Comparison of ENCODE assay signal across 29 mouse cellular contexts in genomic region chr1:90103896-90104487, GRCm38 (mm10). TPM values are rescaled to one million over a fixed set of nuclear protein-coding genes. Genes with fewer than 3 reads are reported as not detected.
DNase-seq lines count a peak whose midpoint lies in the region; ATAC-seq lines count a peak whose summit lies in the region.
"Had no signal": no experiment of that assay in that cellular context is flagged by ENCODE, and none has a peak within 500 bp of the region (broad histone marks: within the 10 kb centered on the region; RNA-seq: fewer than 3 reads in every experiment).

No protein-coding gene starts in this region.

- DNase-seq in lung, adult 18-20 months = peak; percentile 22 to 60
- no peak for DNase-seq in lung, postnatal 14 days
- DNase-seq in lung, postnatal 25 days (ENCODE audit: low spot score) = peak; percentile 61
- no peak for DNase-seq in embryonic facial prominence, embryonic 10.5 days (ENCODE audit: low spot score)
- no peak for DNase-seq in cerebellum, adult 9-10 months
- DNase-seq in cerebellum, adult 11 months = no peak
- DNase-seq: adrenal gland, postnatal 10 days; adrenal gland, postnatal 36 days; B cell, adult 2 months; cerebellum, adult 2 months; cerebellum, postnatal 10 days; cerebellum, postnatal 36 days; embryo, embryonic 11 days; gastrocnemius, adult 2 months; gastrocnemius, postnatal 14 days; heart, adult 11 months had no signal

- 38% methylated on average over 8 of the region's 8 CpGs for WGBS in lung, embryonic 16.5 days
- WGBS in embryonic facial prominence, embryonic 10.5 days = 80% methylated on average over 8 of the region's 8 CpGs

- H3K27me3 ChIP-seq in lung, embryonic 16.5 days (ENCODE audit: control insufficient read depth, insufficient read depth, low read depth, low read length) = no peaks in the 10 kb centered on the region
- no peaks in the 10 kb centered on the region for H3K27me3 ChIP-seq in embryonic facial prominence, embryonic 10.5 days (replicated peaks; ENCODE audit: low read depth, poor library complexity, severe bottlenecking)
- H3K27me3 ChIP-seq: CH12.LX; forebrain, embryonic 13.5 days; hindbrain, embryonic 12.5 days; hindbrain, embryonic 15.5 days; Patski had no signal

- H3K9me3 ChIP-seq in lung, embryonic 16.5 days (ENCODE audit: control insufficient read depth, low read length) = no peaks in the 10 kb centered on the region
- H3K9me3 ChIP-seq in embryonic facial prominence, embryonic 10.5 days = no peaks in the 10 kb centered on the region
- H3K9me3 ChIP-seq: forebrain, embryonic 10.5 days; forebrain, embryonic 13.5 days; hindbrain, embryonic 12.5 days; hindbrain, embryonic 15.5 days had no signal

- no peak overlapping the region for H3K27ac ChIP-seq in lung, embryonic 16.5 days (ENCODE audit: low read length)
- no peak overlapping the region for H3K27ac ChIP-seq in embryonic facial prominence, embryonic 10.5 days (replicated peaks)
- H3K27ac ChIP-seq: forebrain, embryonic 10.5 days; forebrain, embryonic 13.5 days; gastrocnemius, adult 2 months; hindbrain, embryonic 12.5 days; hindbrain, embryonic 15.5 days had no signal

- no peak overlapping the region for H3K9ac ChIP-seq in lung, embryonic 16.5 days (ENCODE audit: low read length)
- H3K9ac ChIP-seq: forebrain, embryonic 13.5 days; hindbrain, embryonic 12.5 days; hindbrain, embryonic 15.5 days had no signal

- peak; percentile 60 for ATAC-seq in lung, embryonic 16.5 days (ENCODE audit: low read depth)
- ATAC-seq: forebrain, embryonic 13.5 days; forebrain, embryonic 16.5 days; Patski had no signal

- no peaks in the 10 kb centered on the region for H3K36me3 ChIP-seq in lung, embryonic 16.5 days (ENCODE audit: control insufficient read depth, insufficient read depth, low read length)
- H3K36me3 ChIP-seq in embryonic facial prominence, embryonic 10.5 days (replicated peaks) = no peaks in the 10 kb centered on the region
- H3K36me3 ChIP-seq: forebrain, embryonic 10.5 days; G1E; hindbrain, embryonic 12.5 days; hindbrain, embryonic 15.5 days had no signal

- no peak overlapping the region for H3K4me3 ChIP-seq in lung, embryonic 16.5 days (ENCODE audit: low read length)
- H3K4me3 ChIP-seq in embryonic facial prominence, embryonic 10.5 days = no peak overlapping the region
- H3K4me3 ChIP-seq: forebrain, embryonic 10.5 days; forebrain, embryonic 13.5 days; gastrocnemius, adult 2 months; hindbrain, embryonic 12.5 days; hindbrain, embryonic 15.5 days had no signal

- H3K4me2 ChIP-seq in lung, embryonic 16.5 days (ENCODE audit: low read depth, low read length) = no peak overlapping the region
- H3K4me2 ChIP-seq: forebrain, embryonic 13.5 days; heart, embryonic 11.5 days; hindbrain, embryonic 12.5 days; hindbrain, embryonic 15.5 days had no signal

- no peaks in the 10 kb centered on the region for H3K4me1 ChIP-seq in lung, embryonic 16.5 days (replicated peaks; ENCODE audit: control insufficient read depth, insufficient read depth, low read length)
- H3K4me1 ChIP-seq in embryonic facial prominence, embryonic 10.5 days = no peaks in the 10 kb centered on the region
- H3K4me1 ChIP-seq: forebrain, embryonic 13.5 days; hindbrain, embryonic 12.5 days; hindbrain, embryonic 15.5 days had no signal

RNA-seq across cellular contexts. Expression of gene Iqca, which starts 49.2 kb away (rescaled TPM):
- polyA plus RNA-seq in lung, embryonic 16.5 days (2015; fragmentation: Nextera tagmentation; extraction: Ambion mirVana) = 2.1 and 2.9 TPM in 2 replicates
- polyA plus RNA-seq in embryonic facial prominence, embryonic 10.5 days (2016; fragmentation: Nextera tagmentation; extraction: Ambion mirVana) = 0.20 TPM in 1 of 2 replicates, not detected in the other
- polyA plus RNA-seq: embryonic facial prominence, embryonic 11.5 days; G1E; heart, embryonic 11.5 days; heart, embryonic 14.5 days; heart, postnatal 0 days had no signal

Comparison
In these comparisons a context has a peak if more than half of its experiments do, and no peak if none do; other contexts are left out.
1. DNase-seq: peak in lung, adult 18-20 months (2 of 2) and lung, postnatal 25 days (single experiment); none in lung, postnatal 14 days (single experiment), embryonic facial prominence, embryonic 10.5 days (single experiment), cerebellum, adult 9-10 months (single experiment) and cerebellum, adult 11 months (single experiment).